Mouse (Mus musculus): ENCODE results near the gene Galnt18. TPM values are rescaled to one million over a fixed set of nuclear protein-coding genes. Genes with fewer than 3 reads are reported as not detected.

The Galnt18 gene
- polyA plus RNA-seq (2014; fragmentation: Nextera tagmentation; extraction: Ambion mirVana), result 18.0 and 18.2 TPM in 2 replicates

DNA sequence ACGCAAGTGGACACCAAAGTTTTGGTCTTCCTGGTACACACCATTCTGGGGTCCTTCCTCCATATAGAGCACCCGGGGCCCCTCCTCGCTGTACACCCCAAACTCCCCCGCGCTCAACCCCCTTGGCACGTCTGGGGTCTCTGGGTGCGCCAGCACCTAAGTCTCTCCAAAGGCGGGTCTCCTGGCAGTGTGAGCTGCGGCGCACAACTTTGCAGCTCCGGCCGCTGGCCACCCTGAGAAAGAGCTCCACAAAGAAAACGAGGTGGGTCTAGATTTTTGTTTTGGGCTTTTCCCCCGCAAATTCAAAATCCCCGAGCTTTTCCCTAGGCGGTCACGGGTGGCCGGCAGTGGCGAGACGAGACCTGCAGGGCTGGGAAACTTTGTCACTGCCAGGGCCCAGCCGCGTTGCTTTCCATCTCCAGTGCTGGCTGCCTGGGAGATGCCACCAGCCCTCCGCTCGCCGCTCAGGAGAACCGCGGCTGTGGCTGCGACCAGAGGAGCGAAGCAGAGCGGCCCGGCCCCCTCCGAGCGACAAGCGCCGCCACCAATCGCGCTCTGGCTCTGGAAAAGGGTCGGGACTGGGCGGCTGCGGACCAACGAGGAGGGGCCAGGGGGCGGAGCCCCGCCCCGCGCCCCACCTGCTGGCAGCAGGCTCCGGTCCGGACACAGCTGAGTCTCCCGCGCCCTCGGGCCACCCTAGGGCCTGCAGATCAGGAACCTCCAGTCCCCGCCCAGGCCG is at the start of gene Galnt18:
TSS of gene Galnt18 (minus strand) at position 474 of the 739 bp plus-strand sequence.
- Histone ChIP-seq H3K27me3 (ENCODE audit: insufficient read depth, low read length) (peaks cover 4% of the 10 kb centered on the region; the same call in 1 of the 2 replicates), H3K9me3 (ENCODE audit: low read depth, low read length) (no peaks in the 10 kb centered on the region), H3K36me3 (ENCODE audit: insufficient read depth) (no peaks in the 10 kb centered on the region), H3K4me1 (ENCODE audit: insufficient read depth) (peaks cover 3% of the 10 kb centered on the region; the same call in 1 of the 2 replicates), H3K4me2 (peak within 1 kb of the TSS; percentile 98), H3K9ac (peak within 1 kb of the TSS; percentile 51), H3K4me3 (ENCODE audit: low read depth, low read length) (peak within 1 kb of the TSS; percentile 51), H3K27ac (ENCODE audit: low read depth) (peak within 1 kb of the TSS; percentile 46; the same call in 1 of the 2 replicates)
- ATAC-seq (ENCODE audit: insufficient read depth) (peak; percentile 98), DNase-seq (peak; percentile 96)
- under 1% methylated on average over 52 of the region's 52 CpGs for WGBS
- no peak for TF ChIP-seq CTCF (IDR thresholded peaks at IDR 0.05; ENCODE audit: low read depth)

DNA sequence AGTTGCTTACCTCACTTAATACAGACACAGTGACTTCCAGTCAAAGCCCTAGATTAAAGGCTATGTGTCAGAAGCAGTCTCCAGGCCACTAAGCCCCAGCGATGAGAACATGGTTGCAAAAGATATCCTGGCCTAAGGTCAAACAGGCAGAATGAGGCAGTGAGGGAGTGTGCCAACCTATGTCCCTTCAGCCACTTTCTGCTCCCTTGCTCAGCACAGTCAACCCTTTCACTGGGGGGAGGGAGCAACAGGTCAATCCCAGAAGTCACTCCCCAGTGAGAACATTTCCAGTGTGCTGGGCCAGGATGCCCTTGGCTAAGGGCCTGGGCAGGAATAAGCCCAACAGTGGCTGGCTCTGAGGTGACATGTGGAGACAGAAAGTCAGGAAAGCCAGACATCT is 47.6 kb upstream of the Galnt18 start:
- WGBS, result 83% methylated on average over 1 of the region's 1 CpGs
- Histone ChIP-seq H3K27ac (ENCODE audit: low read depth) (no peak overlapping the region), H3K9ac (no peak overlapping the region), H3K36me3 (ENCODE audit: insufficient read depth) (no peaks in the 10 kb centered on the region), H3K27me3 (ENCODE audit: insufficient read depth, low read length) (no peaks in the 10 kb centered on the region), H3K4me3 (ENCODE audit: low read depth, low read length) (no peak overlapping the region), H3K4me2 (no peak overlapping the region), H3K4me1 (ENCODE audit: insufficient read depth) (no peaks in the 10 kb centered on the region), H3K9me3 (ENCODE audit: low read depth, low read length) (no peaks in the 10 kb centered on the region)
- no peak for TF ChIP-seq CTCF (IDR thresholded peaks at IDR 0.05; ENCODE audit: low read depth)
- DNase-seq (no peak), ATAC-seq (ENCODE audit: insufficient read depth) (no peak)

DNA sequence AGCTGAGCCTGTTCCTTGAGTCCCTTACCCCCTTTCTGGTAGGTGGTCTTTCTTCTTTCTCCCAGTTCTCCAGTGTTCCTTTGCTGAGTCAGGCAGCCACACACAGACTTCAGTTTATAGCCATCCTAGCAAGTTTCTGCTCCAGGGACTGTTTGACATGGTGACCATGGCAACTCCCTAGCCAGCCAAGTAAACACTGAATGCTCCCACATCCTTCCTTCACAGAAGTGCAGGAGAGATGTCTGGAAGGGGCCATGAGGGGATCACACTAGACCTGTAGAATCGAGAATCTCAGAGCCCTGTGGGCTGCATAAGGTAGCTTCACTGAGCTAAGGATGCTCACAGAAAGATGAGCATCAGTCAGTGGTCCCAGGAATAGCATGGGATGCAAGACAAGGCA is 33.3 kb upstream of the Galnt18 start:
- no peaks in the 10 kb centered on the region for H3K9me3 ChIP-seq (ENCODE audit: low read depth, low read length)
- ATAC-seq (ENCODE audit: insufficient read depth) (no peak), DNase-seq (peak; percentile 43)
- H3K27ac ChIP-seq (ENCODE audit: low read depth), result no peak overlapping the region
- no peak overlapping the region for H3K4me2 ChIP-seq
- no peak for TF ChIP-seq CTCF (IDR thresholded peaks at IDR 0.05; ENCODE audit: low read depth)
- H3K4me3 ChIP-seq (ENCODE audit: low read depth, low read length), result no peak overlapping the region
- H3K27me3 ChIP-seq (ENCODE audit: insufficient read depth, low read length), result no peaks in the 10 kb centered on the region
- no peaks in the 10 kb centered on the region for H3K4me1 ChIP-seq (ENCODE audit: insufficient read depth)
- H3K9ac ChIP-seq, result no peak overlapping the region
- no peaks in the 10 kb centered on the region for H3K36me3 ChIP-seq (ENCODE audit: insufficient read depth)
- WGBS, result 21% methylated on average over 1 of the region's 1 CpGs

GRCm38 (mm10) chr7:111811036-111811435 is 31.3 kb upstream of the Galnt18 start:
- no peak for ATAC-seq (ENCODE audit: insufficient read depth)
- Histone ChIP-seq H3K36me3 (ENCODE audit: insufficient read depth) (no peaks in the 10 kb centered on the region), H3K27me3 (ENCODE audit: insufficient read depth, low read length) (no peaks in the 10 kb centered on the region), H3K4me1 (ENCODE audit: insufficient read depth) (no peaks in the 10 kb centered on the region), H3K4me3 (ENCODE audit: low read depth, low read length) (no peak overlapping the region), H3K9me3 (ENCODE audit: low read depth, low read length) (no peaks in the 10 kb centered on the region), H3K27ac (ENCODE audit: low read depth) (no peak overlapping the region), H3K9ac (no peak overlapping the region), H3K4me2 (no peak overlapping the region)
- DNase-seq, result no peak
- WGBS, result 44% methylated on average over 2 of the region's 2 CpGs
- no peak for TF ChIP-seq CTCF (IDR thresholded peaks at IDR 0.05; ENCODE audit: low read depth)

DNA sequence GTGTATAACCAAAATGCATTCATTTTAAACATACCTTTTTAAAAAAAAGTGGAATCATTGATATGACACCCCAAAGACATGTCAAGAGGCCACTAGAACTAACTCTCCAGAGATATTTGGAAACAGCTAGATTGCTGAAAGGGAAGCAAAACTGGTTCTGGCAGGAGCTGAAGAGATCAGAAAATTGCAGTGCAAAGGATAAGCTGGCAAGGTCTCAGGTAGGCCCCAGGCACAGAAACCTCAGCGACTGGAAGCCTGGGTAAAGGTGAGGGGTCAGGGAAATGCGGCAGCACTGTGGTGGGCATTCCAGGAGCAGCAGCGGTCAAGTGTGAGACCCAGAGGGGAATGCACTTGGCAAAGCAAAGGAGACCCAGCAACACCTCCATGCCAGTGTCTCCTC is 30.0 kb upstream of the Galnt18 start:
- Histone ChIP-seq H3K4me1 (ENCODE audit: insufficient read depth) (no peaks in the 10 kb centered on the region), H3K9me3 (ENCODE audit: low read depth, low read length) (no peaks in the 10 kb centered on the region), H3K27ac (ENCODE audit: low read depth) (no peak overlapping the region), H3K9ac (no peak overlapping the region), H3K27me3 (ENCODE audit: insufficient read depth, low read length) (no peaks in the 10 kb centered on the region), H3K4me3 (ENCODE audit: low read depth, low read length) (no peak overlapping the region), H3K36me3 (ENCODE audit: insufficient read depth) (no peaks in the 10 kb centered on the region), H3K4me2 (no peak overlapping the region)
- no peak for TF ChIP-seq CTCF (IDR thresholded peaks at IDR 0.05; ENCODE audit: low read depth)
- ATAC-seq (ENCODE audit: insufficient read depth) (no peak), DNase-seq (no peak)
- WGBS, result 44% methylated on average over 3 of the region's 3 CpGs

GRCm38 (mm10) chr7:111806083-111806482 is 26.3 kb upstream of the Galnt18 start:
- no peak overlapping the region for H3K27ac ChIP-seq (ENCODE audit: low read depth)
- no peak for TF ChIP-seq CTCF (IDR thresholded peaks at IDR 0.05; ENCODE audit: low read depth)
- no peaks in the 10 kb centered on the region for H3K36me3 ChIP-seq (ENCODE audit: insufficient read depth)
- no peak overlapping the region for H3K4me2 ChIP-seq
- no peaks in the 10 kb centered on the region for H3K4me1 ChIP-seq (ENCODE audit: insufficient read depth)
- H3K27me3 ChIP-seq (ENCODE audit: insufficient read depth, low read length), result no peaks in the 10 kb centered on the region
- ATAC-seq (ENCODE audit: insufficient read depth) (peak; percentile 66), DNase-seq (peak; percentile 61)
- H3K9me3 ChIP-seq (ENCODE audit: low read depth, low read length), result no peaks in the 10 kb centered on the region
- no peak overlapping the region for H3K9ac ChIP-seq
- WGBS, result 88% methylated on average over 1 of the region's 1 CpGs
- no peak overlapping the region for H3K4me3 ChIP-seq (ENCODE audit: low read depth, low read length)

GRCm38 (mm10) chr7:111804646-111805045 is 24.9 kb upstream of the Galnt18 start:
- H3K9me3 ChIP-seq (ENCODE audit: low read depth, low read length), result no peaks in the 10 kb centered on the region
- H3K4me3 ChIP-seq (ENCODE audit: low read depth, low read length), result no peak overlapping the region
- TF ChIP-seq CTCF (IDR thresholded peaks at IDR 0.05; ENCODE audit: low read depth), result no peak
- H3K9ac ChIP-seq, result no peak overlapping the region
- 81% methylated on average over 4 of the region's 4 CpGs for WGBS
- H3K27ac ChIP-seq (ENCODE audit: low read depth), result no peak overlapping the region
- no peak for ATAC-seq (ENCODE audit: insufficient read depth)
- DNase-seq, result no peak
- no peaks in the 10 kb centered on the region for H3K4me1 ChIP-seq (ENCODE audit: insufficient read depth)
- H3K27me3 ChIP-seq (ENCODE audit: insufficient read depth, low read length), result no peaks in the 10 kb centered on the region
- H3K4me2 ChIP-seq, result no peak overlapping the region
- H3K36me3 ChIP-seq (ENCODE audit: insufficient read depth), result no peaks in the 10 kb centered on the region

Measured in lung, embryonic 14.5 days (tissue).